Mouse (Mus musculus) left cerebral cortex, adult 2 months (tissue): ENCODE results near the gene Slc26a9. TPM values are rescaled to one million over a fixed set of nuclear protein-coding genes. Genes with fewer than 3 reads are reported as not detected.

Source experiments
- DNase-seq, 2 experiments: peaks; one replicate each; pipeline ENCODE4 v3.0.0; 2021 to 2022; ENCODE audit warnings: low spot score in 2 of 2, mixed read lengths in 1 of 2; ENCODE audit errors: extremely low spot score in 1 of 2
- H3K27ac ChIP-seq: fragments of 200-600 bp; 2 replicates; pipeline ENCODE4 v1.8.1; 2022
- H3K4me3 ChIP-seq: fragments of 200-600 bp; 2 replicates; pipeline ENCODE4 v1.8.1; 2022
- CTCF ChIP-seq: fragments of 200-600 bp; IDR thresholded peaks from 2 replicates; pipeline ENCODE4 v1.8.1; 2022; ENCODE audit warnings: antibody characterized with exemption, mild to moderate bottlenecking, moderate library complexity
- intact Hi-C: fragments of 180-260 bp; cut with DNase I; formaldehyde crosslinking; loops from one replicate; pipeline ENCODE4 v1.15.1; 2025
- total RNA-seq, 2 experiments: library from RNA; stranded (reverse); gene quantifications; 2 replicates each; pipeline ENCODE4 v1.2.3; 2021

Gene Slc26a9
- total RNA-seq, 2 experiments from 2014 or later: 0.09 TPM; not detected in 1

DNA sequence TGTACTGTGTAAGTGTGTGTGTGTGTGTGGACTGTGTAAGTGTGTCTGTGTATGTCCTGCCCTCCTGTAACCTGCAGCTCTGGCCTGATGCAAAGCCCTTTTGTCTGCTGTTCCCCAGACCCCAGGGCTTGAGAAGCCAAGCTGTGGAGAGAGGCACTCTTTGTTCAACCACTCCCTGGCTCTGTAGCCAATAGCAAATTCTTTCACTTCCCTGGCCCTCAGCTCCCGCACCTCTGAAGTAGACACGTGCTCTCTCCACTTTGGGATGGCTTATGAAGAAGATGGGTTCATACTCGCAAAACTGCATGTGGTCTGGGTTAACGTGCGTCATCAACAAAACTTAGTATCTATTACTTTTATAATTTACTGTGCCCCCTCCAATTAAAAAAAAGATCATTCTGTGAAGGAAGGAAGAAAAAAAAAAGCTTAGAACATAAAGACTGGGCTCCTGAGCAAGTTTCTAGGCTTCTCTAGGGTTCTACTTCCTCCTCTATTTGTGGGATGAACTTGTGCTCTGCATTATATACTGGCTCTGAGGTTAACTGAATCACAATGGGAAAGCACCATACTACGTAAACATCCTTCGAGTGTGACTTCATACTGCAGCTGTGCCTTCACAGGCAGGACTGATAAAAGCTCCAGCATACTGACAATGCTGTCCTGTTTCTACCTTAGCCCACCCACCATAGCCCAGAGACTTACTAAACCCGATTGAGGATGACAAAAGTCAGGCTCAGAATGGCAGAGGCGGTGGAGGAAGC, 16.0 kb downstream of the Slc26a9 start:
- H3K4me3 ChIP-seq: no peak overlapping the region
- TF ChIP-seq CTCF: no peak
- DNase-seq: peak in 1 of 2 experiments; percentile 6
- intact Hi-C loops: loop anchor here (10.0 kb wide), 1 partner anchor 145 kb away; no protein-coding TSS in a partner anchor
- H3K27ac ChIP-seq: no peak overlapping the region

DNA sequence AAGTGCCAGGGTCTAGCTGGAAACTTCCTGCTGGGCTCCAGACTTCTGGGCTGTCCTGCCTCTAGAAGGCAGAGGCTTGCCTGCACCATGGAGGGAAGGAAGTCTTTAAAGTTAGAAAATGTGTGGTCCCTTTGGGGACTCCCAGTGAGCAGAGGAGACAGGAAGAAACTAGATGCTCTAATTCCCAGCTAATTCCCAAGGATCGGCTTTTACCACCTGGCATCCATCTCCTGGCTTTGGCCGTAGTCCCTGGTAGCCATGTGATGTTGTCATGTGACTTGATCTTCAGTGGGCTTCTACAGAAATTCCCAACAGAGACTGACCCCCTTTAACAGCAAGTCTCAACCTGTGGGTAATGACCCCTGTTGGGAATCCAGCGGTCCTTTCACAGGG, 16.6 kb downstream of the Slc26a9 start:
- no peak overlapping the region for H3K4me3 ChIP-seq
- DNase-seq: peak in 1 of 2 experiments; percentile 5
- TF ChIP-seq CTCF: no peak
- no peak overlapping the region for H3K27ac ChIP-seq
- intact Hi-C loops: loop anchor here (10.0 kb wide), 1 partner anchor 146 kb away; no protein-coding TSS in a partner anchor

DNA sequence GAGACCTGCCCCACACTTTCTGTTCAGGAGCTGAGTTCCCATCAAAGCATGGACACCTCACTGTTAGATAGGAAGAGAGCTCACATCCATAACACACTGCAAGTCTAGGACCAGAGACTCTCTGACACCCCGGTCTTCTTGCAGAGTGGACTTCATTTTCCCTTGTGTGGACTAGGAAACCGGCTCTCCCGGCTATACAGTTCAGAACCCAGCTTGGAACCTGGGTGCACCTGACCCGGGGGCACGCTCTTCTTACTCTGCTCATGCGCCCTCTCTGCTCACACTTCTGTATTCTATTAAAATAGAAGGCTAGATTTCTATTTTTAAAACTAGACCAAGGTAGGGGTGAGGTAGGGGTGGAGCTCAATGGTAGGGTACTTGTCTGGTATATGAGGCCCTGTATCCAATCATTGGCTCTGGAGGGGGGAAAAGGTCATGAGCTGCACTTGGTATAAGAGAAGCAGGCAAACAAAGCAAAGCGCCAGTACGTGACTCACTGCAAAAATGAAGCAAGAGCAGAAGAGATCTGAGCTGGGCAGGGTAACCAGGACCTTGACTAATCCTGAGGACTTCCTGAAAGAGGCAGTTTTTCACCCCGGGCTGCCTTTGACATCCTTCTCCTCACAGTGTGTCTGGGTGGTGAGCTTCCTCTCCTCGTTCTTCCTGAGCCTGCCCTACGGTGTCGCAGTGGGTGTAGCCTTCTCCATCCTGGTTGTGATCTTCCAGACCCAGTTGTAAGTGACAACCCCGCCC, 17.4 kb downstream of the Slc26a9 start:
- TF ChIP-seq CTCF: no peak
- H3K4me3 ChIP-seq: no peak overlapping the region
- intact Hi-C loops: loop anchor here (10.0 kb wide), 1 partner anchor 146 kb away; no protein-coding TSS in a partner anchor

DNA sequence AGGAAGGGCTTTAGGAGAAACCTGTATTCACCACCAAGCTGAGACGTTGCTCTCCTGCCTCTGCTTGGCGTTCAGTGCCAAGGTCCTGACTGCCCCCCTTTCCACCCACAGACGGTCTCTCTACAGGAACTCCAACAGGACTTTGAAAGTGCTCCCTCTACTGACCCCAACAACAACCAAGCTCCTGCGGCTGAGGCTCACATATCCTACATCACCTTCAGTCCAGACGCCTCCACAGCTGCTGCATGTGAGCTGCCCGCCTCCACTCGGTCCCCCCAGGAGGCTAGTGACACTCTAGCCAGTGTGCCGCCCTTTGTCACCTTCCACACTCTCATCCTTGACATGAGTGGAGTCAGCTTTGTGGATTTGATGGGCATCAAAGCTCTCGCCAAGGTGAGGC, 19.9 kb downstream of the Slc26a9 start:
- peak in 1 of 2 experiments; percentile 8 for DNase-seq
- Histone ChIP-seq H3K4me3 (no peak overlapping the region), H3K27ac (no peak overlapping the region)
- TF ChIP-seq CTCF: no peak; the same call in none of the 2 replicates
- intact Hi-C loops: loop anchor here (10.0 kb wide), 1 partner anchor 149 kb away; no protein-coding TSS in a partner anchor

More for the DNA sequence above, 17.4 kb downstream of the Slc26a9 start:
- peak in 1 of 2 experiments; percentile 3 for DNase-seq
- no peak overlapping the region for H3K27ac ChIP-seq

DNA sequence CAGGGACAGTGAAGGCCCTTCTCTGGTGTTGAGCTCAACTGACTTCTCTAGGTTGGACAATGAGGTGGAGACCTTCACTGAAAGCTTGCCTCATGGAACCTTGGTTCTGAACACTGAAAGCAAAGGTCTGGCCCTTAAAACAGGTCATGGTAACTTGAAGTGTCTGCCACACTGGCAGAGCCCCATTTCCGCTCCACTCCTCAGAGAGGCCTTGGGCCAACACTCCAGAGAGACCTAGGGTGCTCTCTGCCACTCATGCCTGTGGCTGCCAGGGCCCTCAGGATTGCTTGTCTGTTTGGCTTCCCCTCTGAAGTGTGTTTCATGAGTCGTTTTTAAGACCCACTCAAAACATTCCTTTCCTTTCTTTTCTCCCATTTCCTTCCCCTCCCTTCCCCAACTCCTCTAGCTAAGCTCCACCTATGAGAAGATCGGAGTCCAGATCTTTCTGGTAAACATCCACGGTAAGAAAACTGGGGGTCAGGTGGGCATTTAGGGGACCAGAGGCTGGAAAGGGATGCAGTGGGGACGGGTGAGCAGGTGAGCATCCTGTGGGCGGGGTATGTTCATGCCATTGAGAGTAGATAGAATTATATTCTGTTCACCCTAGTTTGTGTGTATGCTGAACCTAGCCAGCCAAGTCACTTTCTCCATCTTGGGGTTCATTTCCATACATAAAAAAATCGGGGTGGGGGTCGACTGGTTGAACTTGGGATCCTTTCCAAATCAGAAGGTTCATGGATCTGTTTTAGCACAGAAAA, 20.9 kb downstream of the Slc26a9 start:
- Histone ChIP-seq H3K27ac (no peak overlapping the region), H3K4me3 (no peak overlapping the region)
- intact Hi-C loops: loop anchor here (1.0 to 10.0 kb wide), 3 partner anchors 52 to 150 kb away; no protein-coding TSS in a partner anchor
- DNase-seq: no peak
- TF ChIP-seq CTCF: no peak

- Histone ChIP-seq H3K4me3 (no peak overlapping the region), H3K27ac (no peak overlapping the region)
- DNase-seq: peak; percentile 73 to 86
- intact Hi-C loops: loop anchor here (1.0 to 10.0 kb wide), 3 partner anchors 53 to 151 kb away; no protein-coding TSS in a partner anchor
- peak; percentile 99 for TF ChIP-seq CTCF
Measured at GRCm38 (mm10) chr1:131765357-131766001, 21.7 kb downstream of the Slc26a9 start.

DNA sequence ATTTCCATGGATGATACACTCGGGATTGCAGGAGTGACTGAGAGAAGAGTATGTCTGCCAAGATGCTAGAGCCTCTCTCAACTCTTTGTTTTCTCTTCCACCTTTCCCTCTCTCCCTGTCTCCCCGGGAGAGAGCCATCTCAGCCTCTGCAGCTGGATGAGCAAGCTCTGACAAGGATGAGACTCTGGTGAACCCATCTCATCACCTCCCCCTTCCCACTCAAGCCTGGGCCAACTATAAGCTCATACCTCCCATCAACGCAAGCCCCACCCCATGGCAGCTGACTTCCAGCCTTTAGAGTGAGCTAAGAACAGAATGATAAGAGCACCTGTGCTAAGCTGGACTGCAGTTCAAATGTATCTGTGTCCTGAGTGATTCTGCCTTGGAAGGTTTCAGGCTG, 25.5 kb downstream of the Slc26a9 start:
- Histone ChIP-seq H3K27ac (no peak overlapping the region), H3K4me3 (no peak overlapping the region)
- intact Hi-C loops: loop anchor here (5.0 to 10.0 kb wide), 2 partner anchors 78 to 154 kb away; no protein-coding TSS in a partner anchor
- DNase-seq: no peak
- no peak for TF ChIP-seq CTCF

- no peak for TF ChIP-seq CTCF
- peak; percentile 66 to 69 for DNase-seq
- H3K27ac ChIP-seq: no peak overlapping the region
- no peak overlapping the region for H3K4me3 ChIP-seq
- intact Hi-C loops: loop anchor here (1.0 kb wide), 1 partner anchor 53 kb away; no protein-coding TSS in a partner anchor
Measured at GRCm38 (mm10) chr1:131770656-131771055, 26.8 kb downstream of the Slc26a9 start.

DNA sequence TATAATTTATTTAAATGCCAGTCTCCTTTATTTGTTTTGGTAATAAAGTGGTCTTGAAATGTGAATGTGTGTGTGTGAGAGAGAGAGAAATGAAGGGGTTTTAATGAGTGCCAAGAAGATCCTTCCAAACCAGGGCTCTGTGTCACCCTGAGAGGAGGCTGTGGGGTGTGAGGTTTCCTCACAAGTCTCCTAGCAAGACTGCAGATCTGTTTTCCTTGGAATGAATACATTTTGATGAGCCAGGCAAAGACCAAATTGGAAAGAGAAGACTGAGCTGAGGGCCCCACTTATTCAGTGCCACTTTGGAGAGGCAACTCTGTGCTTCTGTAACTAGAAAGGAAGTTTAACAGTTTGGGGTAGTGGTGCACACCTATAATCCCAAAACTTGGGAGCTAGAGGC, 27.6 kb downstream of the Slc26a9 start:
- no peak for TF ChIP-seq CTCF
- no peak overlapping the region for H3K4me3 ChIP-seq
- DNase-seq: no peak
- intact Hi-C loops: loop anchor here (1.0 kb wide), 1 partner anchor 52 kb away; no protein-coding TSS in a partner anchor
- H3K27ac ChIP-seq: no peak overlapping the region; the same call in 1 of the 2 replicates

DNA sequence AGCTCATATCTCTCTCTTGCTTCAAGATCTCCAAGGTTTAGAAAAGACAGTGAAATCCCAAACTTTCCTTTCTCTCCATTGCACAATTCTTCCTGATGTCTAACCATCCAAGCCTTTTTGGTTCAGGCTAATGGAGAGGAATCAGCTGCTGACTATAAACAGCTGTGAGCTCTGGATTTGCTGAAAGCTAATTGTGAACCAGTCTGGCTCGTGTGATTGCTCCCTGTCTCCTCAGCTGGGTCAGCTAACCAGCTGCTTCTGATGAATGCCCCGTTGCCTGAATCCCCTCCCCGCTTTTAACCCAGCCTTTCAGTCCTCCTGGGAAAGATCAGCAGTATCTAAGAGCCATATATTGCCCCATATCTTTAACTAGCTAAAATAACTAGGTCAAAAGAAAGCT, 50.8 kb downstream of the Slc26a9 start:
- DNase-seq: no peak
- Histone ChIP-seq H3K27ac (no peak overlapping the region), H3K4me3 (no peak overlapping the region)
- no peak for TF ChIP-seq CTCF
- intact Hi-C loops: no loop called here

- Histone ChIP-seq H3K27ac (no peak overlapping the region), H3K4me3 (no peak overlapping the region)
- TF ChIP-seq CTCF: no peak
- no peak for DNase-seq
- intact Hi-C loops: no loop called here
Measured at GRCm38 (mm10) chr1:131795171-131795570, 51.3 kb downstream of the Slc26a9 start.
